Mouse (Mus musculus) kidney, adult 11 months (tissue): Measurements from ENCODE around the gene Stxbp4.

Experiments
- DNase-seq: peaks from one replicate; pipeline ENCODE4 v3.0.0; 2022

Gene Stxbp4

GRCm38 (mm10) chr11:90649777-90650176, 11.9 kb upstream of the Stxbp4 start:
- DNase-seq, result no peak

GRCm38 (mm10) chr11:90638312-90638830, 487 bp upstream of the Stxbp4 start:
- DNase-seq, result peak; percentile 59

DNA sequence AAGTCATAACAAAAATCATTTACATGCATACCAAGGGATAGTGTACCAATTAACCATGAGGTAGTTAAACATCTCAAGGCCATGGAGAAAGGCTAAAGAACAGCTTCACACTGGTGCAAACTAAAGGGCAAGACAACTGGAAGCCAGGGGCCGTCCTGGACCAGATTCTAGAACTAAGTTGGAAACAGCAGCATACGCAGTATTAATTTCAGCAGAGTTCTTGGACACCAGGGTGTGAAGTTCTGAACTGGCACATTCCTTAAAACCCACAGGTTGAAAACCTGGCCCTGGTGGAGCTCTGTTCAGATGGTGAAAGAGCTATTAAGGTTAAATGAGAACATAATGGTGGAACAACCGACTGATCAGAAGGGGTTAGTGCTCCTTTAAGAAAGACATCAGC, 3.2 kb downstream of the Stxbp4 start:
- peak; percentile 33 for DNase-seq

GRCm38 (mm10) chr11:90632480-90632879, 5.4 kb downstream of the Stxbp4 start:
- peak; percentile 56 for DNase-seq

DNA sequence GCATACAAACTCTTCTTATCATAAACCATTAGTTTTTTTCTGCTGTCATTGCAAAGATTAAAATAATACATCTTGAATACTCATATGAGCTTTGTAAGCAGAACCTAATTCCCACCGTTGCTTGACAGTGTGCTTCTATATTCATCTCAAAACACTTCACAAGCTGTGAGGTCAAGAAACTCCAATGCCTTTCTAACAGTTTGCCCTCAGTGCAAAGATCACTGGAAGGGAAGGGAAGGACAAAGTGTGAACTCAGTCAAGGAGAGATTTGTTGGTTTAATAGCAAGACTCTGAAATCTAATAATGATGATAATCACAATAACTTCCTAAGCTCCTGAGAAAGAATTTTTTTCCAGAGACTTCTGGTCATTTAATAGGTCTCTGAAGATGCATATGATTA, 10.1 kb downstream of the Stxbp4 start:
- no peak for DNase-seq

- DNase-seq, result no peak
These were observed 12.7 kb downstream of the Stxbp4 start for GRCm38 (mm10) chr11:90625174-90625573.

DNA sequence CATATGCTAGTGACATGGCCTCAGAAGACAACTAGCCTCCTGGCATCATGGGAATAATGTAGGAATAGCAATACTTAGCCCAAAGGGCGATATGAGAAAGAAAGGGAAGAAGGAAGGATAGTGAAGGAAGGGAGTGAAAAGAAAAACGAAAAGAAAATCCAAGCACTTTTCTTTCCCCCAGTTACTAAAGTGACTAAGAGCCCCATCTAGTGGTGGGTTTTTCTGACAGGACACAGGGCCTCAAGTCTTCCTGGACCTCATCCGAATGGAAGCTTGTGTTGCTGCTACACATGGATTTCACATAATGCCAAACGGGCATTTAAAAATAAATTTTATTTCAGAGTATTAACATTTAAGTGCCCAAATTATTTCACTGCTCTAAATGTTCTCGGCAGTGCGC, 14.4 kb downstream of the Stxbp4 start:
- no peak for DNase-seq

- no peak for DNase-seq
These were observed 15.4 kb downstream of the Stxbp4 start for GRCm38 (mm10) chr11:90622500-90622899.

DNA sequence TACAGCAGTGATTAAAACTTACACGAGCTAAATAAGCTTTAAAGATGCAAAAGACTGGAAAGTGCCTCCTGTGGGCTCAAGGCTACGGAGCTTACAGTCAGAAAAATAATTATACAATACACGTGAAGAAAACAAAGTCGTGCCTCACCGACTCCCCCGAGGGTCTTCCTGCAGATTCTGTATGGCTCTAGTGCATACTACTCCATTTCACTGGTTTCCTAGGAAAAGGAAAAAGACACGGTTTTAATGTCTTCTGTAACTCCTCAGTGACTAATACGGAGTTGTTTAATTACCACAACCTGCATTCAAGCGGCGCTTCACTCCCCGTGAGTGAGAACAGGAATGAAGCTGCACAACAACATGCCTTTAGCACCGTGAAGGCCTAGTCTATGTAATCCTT, 15.8 kb downstream of the Stxbp4 start:
- no peak for DNase-seq

DNA sequence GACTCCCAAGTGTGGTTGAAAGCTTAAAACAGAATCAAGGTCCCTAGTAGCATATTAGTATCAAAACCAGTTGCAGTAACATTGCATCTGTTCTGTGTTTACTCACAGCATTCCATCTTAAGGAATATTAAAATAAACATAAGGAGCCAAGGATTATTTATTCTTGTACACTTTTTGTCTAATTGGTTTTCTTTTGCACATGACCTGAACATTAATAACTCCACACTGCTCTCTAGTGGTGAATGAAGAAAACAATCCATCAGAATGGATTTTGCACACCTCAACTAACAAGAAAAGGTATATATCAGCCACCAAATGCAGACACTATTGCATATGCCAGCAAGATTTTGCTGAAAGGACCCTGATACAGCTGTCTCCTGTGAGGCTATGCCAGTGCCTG, 21.5 kb downstream of the Stxbp4 start:
- DNase-seq, result no peak

- DNase-seq, result no peak
These were observed 23.1 kb downstream of the Stxbp4 start for GRCm38 (mm10) chr11:90614743-90615142.

- DNase-seq, result no peak
These were observed 25.8 kb downstream of the Stxbp4 start for GRCm38 (mm10) chr11:90612118-90612517.

DNA sequence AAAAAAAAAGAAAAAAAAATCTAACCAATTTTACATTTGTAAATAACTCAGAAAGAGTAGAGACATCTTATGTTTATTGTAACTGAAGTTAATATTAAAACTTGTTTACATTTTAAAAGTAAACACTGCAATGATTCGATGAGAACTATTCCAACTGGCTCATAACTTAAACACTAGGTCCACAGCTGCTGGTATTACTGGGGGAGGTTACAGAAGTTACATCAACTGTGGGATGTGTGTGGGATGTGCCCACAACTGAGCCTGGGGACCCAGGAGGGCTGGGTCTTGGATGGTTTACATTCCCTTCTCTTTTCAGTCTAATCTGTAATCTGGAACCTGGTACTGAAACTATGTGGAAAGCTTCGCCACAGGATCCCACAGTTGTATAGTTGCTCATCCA, 34.8 kb downstream of the Stxbp4 start:
- no peak for DNase-seq

GRCm38 (mm10) chr11:90595826-90596225, 42.1 kb downstream of the Stxbp4 start:
- no peak for DNase-seq

GRCm38 (mm10) chr11:90590996-90591395, 46.9 kb downstream of the Stxbp4 start:
- DNase-seq, result no peak

DNA sequence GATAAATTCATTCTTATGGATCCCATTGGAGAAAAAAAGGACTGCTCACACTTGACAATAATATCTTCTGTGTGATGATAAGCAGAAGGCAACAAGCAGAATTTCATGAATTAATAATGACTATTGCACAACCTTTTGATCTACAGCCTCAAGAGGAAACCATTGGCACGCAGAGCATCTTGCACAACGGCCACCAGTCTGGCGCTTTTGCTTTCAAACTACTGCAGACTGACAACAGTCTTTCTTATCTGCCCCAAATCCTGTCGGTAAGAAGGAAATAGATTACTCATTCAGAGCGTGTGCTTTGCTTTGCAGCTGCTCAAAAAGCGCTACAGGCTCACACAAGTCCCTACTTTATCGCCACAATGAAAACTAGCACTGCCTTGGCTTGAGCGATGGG, 51.7 kb downstream of the Stxbp4 start:
- DNase-seq, result no peak

GRCm38 (mm10) chr11:90585754-90586153, 52.1 kb downstream of the Stxbp4 start:
- DNase-seq, result no peak

- peak; percentile 26 for DNase-seq
These were observed 60.7 kb downstream of the Stxbp4 start for GRCm38 (mm10) chr11:90577057-90577780.

- DNase-seq, result no peak
These were observed 61.5 kb downstream of the Stxbp4 start for GRCm38 (mm10) chr11:90576282-90576972.

DNA sequence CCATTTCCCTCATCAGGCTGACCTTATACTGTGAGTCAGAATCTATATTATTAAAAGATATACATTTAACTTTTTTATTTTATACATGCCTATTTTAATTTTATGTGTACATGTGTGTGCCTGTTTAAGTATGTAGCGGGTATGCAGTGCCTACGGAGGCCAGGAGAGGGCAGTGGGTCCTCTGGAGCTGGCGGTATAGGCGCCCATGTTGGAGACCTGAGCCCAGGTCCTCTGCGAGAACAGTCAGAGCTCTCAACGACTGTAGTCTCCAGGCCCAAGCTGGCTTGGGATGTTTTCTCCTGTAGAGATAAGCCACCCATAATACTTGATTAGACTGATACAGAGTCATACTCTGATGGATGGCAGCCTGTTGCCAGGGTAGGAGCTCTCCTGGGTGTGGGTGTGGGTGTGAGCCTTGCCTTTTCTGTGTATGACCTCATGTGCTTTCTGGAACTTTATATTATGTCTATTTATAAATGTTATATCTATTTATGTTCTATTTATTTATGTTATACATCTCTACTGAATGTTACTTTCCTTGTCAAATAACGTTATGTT, 62.3 kb downstream of the Stxbp4 start:
- DNase-seq, result no peak

DNA sequence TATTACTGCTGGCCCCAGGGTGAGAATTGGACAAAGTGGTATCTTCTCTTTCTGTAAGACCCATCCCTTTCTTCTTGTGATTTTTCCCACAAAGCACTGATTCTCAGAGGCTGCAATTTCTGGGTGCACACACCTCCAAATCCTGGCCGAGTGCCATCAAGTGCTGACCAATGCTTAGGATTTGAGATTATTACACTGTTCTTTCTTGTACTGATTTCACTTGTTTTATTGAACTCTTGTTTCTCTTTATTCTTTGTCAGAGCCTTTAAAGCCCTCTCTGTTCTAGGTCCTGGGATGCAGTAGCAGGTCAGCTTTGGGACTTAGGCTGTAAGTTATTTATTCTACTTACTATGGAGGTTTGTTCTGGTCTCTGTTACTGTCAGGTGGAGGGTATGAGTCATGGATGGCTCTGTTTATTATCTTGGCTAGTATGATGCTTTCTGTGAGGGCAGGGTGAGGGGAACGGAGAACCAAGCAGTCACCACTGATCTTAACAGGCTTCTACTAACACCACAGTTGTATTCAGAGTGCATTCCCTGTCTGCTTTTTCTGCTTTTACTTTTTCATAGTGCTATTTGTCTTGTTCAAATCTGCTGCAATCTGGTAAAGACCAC, 67.1 kb downstream of the Stxbp4 start:
- DNase-seq, result no peak

DNA sequence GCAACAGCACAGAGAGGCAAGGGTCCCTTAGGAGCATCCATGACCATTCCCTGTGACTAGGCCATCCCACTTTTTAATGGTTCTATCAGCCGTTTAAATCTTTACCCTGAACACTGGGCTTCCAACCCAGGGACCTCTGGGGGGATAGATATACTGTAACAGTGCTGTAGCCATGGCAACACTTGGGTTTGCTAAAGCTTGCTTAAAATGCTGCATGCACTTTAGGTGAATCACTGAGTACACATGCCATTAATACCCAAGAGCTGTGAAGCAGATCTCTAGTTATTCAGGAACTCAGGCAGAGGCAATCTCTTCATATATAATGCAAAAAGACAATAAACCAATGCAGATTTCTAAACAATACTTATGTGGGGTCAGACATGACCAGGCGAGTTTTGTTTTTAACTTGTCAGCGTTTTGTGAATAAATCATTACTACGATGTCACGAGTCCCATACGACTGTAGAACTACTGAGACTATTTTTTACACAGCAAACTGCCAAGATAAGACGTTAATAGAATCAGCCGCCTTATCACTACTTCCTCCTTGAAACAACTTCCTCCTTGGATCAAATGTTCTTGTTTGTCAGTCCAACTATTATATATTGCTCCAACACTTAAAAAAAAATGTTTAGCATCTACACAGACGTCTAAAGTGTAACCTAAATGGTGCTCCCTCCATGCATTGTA, 79.4 kb downstream of the Stxbp4 start:
- DNase-seq, result no peak

- no peak for DNase-seq
These were observed 81.4 kb downstream of the Stxbp4 start for GRCm38 (mm10) chr11:90556517-90556916.
